Mouse (Mus musculus) embryonic facial prominence, embryonic 14.5 days (tissue): ENCODE results near the gene Akt1. TPM values are rescaled to one million over a fixed set of nuclear protein-coding genes. Genes with fewer than 3 reads are reported as not detected.

Experiments used
- ATAC-seq: fragments of 200-750 bp; cut with Nextera tagmentation; 2 replicates; pipeline ENCODE4 v1.8.0; 2017; ENCODE audit warnings: low read depth, moderate number of reproducible peaks, moderate TSS enrichment
- DNase-seq: peaks from one replicate; pipeline ENCODE4 v3.0.0-alpha.2; 2015; ENCODE audit warnings: low spot score
- H3K27ac ChIP-seq: fragments of 300-500 bp; sonication (generic); replicated peaks from 2 replicates; pipeline ENCODE4 v1.5.1; 2014; ENCODE audit warnings: low read depth, mild to moderate bottlenecking, low read length, moderate library complexity
- H3K27me3 ChIP-seq: fragments of 300-500 bp; sonication (generic); replicated peaks from 2 replicates; pipeline ENCODE4 v1.6.1; 2014; ENCODE audit warnings: low read length; ENCODE audit not compliant: control insufficient read depth, insufficient read depth
- H3K36me3 ChIP-seq: fragments of 300-500 bp; sonication (generic); 2 replicates; pipeline ENCODE4 v1.6.1; 2014; ENCODE audit warnings: low read length, mixed read lengths; ENCODE audit not compliant: control insufficient read depth, insufficient read depth
- H3K4me1 ChIP-seq: fragments of 300-500 bp; sonication (generic); 2 replicates; pipeline ENCODE4 v1.6.1; 2014; ENCODE audit warnings: antibody characterized with exemption, low read length; ENCODE audit not compliant: control insufficient read depth, insufficient read depth
- H3K4me2 ChIP-seq: fragments of 300-500 bp; sonication (generic); 2 replicates; pipeline ENCODE4 v1.6.1; 2014; ENCODE audit warnings: low read depth, mild to moderate bottlenecking, low read length, moderate library complexity, mixed read lengths
- H3K4me3 ChIP-seq: fragments of 300-500 bp; sonication (generic); 2 replicates; pipeline ENCODE4 v1.5.1; 2014; ENCODE audit warnings: low read depth, mild to moderate bottlenecking, low read length
- H3K9ac ChIP-seq: fragments of 300-500 bp; sonication (generic); 2 replicates; pipeline ENCODE4 v1.6.1; 2014; ENCODE audit warnings: low read depth, mild to moderate bottlenecking, low read length, moderate library complexity, mixed read lengths
- H3K9me3 ChIP-seq: fragments of 300-500 bp; sonication (generic); 2 replicates; pipeline ENCODE4 v1.6.1; 2016; ENCODE audit warnings: low read length; ENCODE audit not compliant: control insufficient read depth
- WGBS: fragments of 180-500 bp; shearing (Covaris S2); extraction: QIAGEN DNeasy Blood & Tissue Kit; methylation state at CpG from one replicate; pipeline ENCODE4 v1.1.7; 2014; 5-methylcytosine and 5-hydroxymethylcytosine counted together
- polyA plus RNA-seq: library from polyadenylated mRNA; unstranded; fragments of >200 nt; fragmentation: Nextera tagmentation; extraction: Ambion mirVana; gene quantifications from 2 replicates; pipeline ENCODE4 v1.2.1, GENCODE M21; 2014

Gene Akt1
- polyA plus RNA-seq, 1 experiment from 2014 or later, result 84.0 TPM

- no peak overlapping the region for H3K9ac ChIP-seq
- 79% methylated on average over 5 of the region's 5 CpGs for WGBS
- no peak overlapping the region for H3K4me2 ChIP-seq
- ATAC-seq (no peak), DNase-seq (no peak)
- H3K4me1 ChIP-seq, result peaks cover 7% of the 10 kb centered on the region; the same call in 1 of the 2 replicates
- H3K27ac ChIP-seq, result no peak overlapping the region
- H3K4me3 ChIP-seq, result no peak overlapping the region
- no peaks in the 10 kb centered on the region for H3K9me3 ChIP-seq
- H3K36me3 ChIP-seq, result no peaks in the 10 kb centered on the region
- no peaks in the 10 kb centered on the region for H3K27me3 ChIP-seq
These were observed 43.9 kb downstream of the Akt1 start for GRCm38 (mm10) chr12:112630796-112631195.

- no peak overlapping the region for H3K4me3 ChIP-seq
- no peak for DNase-seq
- 88% methylated on average over 12 of the region's 12 CpGs for WGBS
- H3K9me3 ChIP-seq, result no peaks in the 10 kb centered on the region
- H3K36me3 ChIP-seq, result no peaks in the 10 kb centered on the region
- ATAC-seq, result no peak
- no peaks in the 10 kb centered on the region for H3K27me3 ChIP-seq
- no peak overlapping the region for H3K9ac ChIP-seq
- H3K4me1 ChIP-seq, result peaks cover 7% of the 10 kb centered on the region; the same call in 1 of the 2 replicates
- H3K27ac ChIP-seq, result no peak overlapping the region
- H3K4me2 ChIP-seq, result no peak overlapping the region
These were observed 44.7 kb downstream of the Akt1 start for GRCm38 (mm10) chr12:112630029-112630428.

GRCm38 (mm10) chr12:112628928-112629721 lies 45.6 kb downstream of the Akt1 start:
- peak; percentile 76 for DNase-seq
- H3K27me3 ChIP-seq, result no peaks in the 10 kb centered on the region
- ATAC-seq, result peak; percentile 81
- 34% methylated on average over 18 of the region's 19 CpGs for whole genome bisulfite sequencing
- no peaks in the 10 kb centered on the region for H3K36me3 ChIP-seq
- H3K4me3 ChIP-seq, result peak overlapping the region; percentile 21
- H3K4me2 ChIP-seq, result peak overlapping the region; percentile 56
- peak overlapping the region; percentile 51 for H3K9ac ChIP-seq
- H3K27ac ChIP-seq, result no peak overlapping the region
- peaks cover 7% of the 10 kb centered on the region; the same call in 1 of the 2 replicates for H3K4me1 ChIP-seq
- no peaks in the 10 kb centered on the region for H3K9me3 ChIP-seq

GRCm38 (mm10) chr12:112628197-112628596 lies 46.5 kb downstream of the Akt1 start:
- no peaks in the 10 kb centered on the region for H3K36me3 ChIP-seq
- H3K4me3 ChIP-seq, result no peak overlapping the region
- H3K4me2 ChIP-seq, result no peak overlapping the region
- peaks cover 7% of the 10 kb centered on the region; the same call in 1 of the 2 replicates for H3K4me1 ChIP-seq
- 89% methylated on average over 6 of the region's 6 CpGs for WGBS
- ATAC-seq (no peak), DNase-seq (no peak)
- H3K27me3 ChIP-seq, result no peaks in the 10 kb centered on the region
- H3K27ac ChIP-seq, result no peak overlapping the region
- no peak overlapping the region for H3K9ac ChIP-seq
- no peaks in the 10 kb centered on the region for H3K9me3 ChIP-seq

GRCm38 (mm10) chr12:112627097-112627881 lies 47.4 kb downstream of the Akt1 start:
- Histone ChIP-seq H3K4me1 (peaks cover 7% of the 10 kb centered on the region; the same call in 1 of the 2 replicates), H3K9ac (no peak overlapping the region), H3K4me3 (no peak overlapping the region), H3K27ac (no peak overlapping the region), H3K36me3 (no peaks in the 10 kb centered on the region), H3K4me2 (no peak overlapping the region), H3K9me3 (no peaks in the 10 kb centered on the region), H3K27me3 (no peaks in the 10 kb centered on the region)
- WGBS, result 60% methylated on average over 7 of the region's 7 CpGs
- ATAC-seq (no peak), DNase-seq (no peak)

GRCm38 (mm10) chr12:112626455-112626854 lies 48.2 kb downstream of the Akt1 start:
- no peak overlapping the region for H3K4me2 ChIP-seq
- H3K27me3 ChIP-seq, result peaks cover 6% of the 10 kb centered on the region; the same call in 1 of the 2 replicates
- WGBS, result 75% methylated on average over 6 of the region's 6 CpGs
- peaks cover 7% of the 10 kb centered on the region; the same call in 1 of the 2 replicates for H3K4me1 ChIP-seq
- H3K9ac ChIP-seq, result no peak overlapping the region
- ATAC-seq, result no peak
- no peaks in the 10 kb centered on the region for H3K9me3 ChIP-seq
- no peak overlapping the region for H3K27ac ChIP-seq
- no peak overlapping the region for H3K4me3 ChIP-seq
- H3K36me3 ChIP-seq, result no peaks in the 10 kb centered on the region
- no peak for DNase-seq

GRCm38 (mm10) chr12:112625700-112626099 lies 49.0 kb downstream of the Akt1 start:
- H3K4me1 ChIP-seq, result peaks cover 7% of the 10 kb centered on the region; the same call in 1 of the 2 replicates
- no peak for ATAC-seq
- WGBS, result 79% methylated on average over 4 of the region's 4 CpGs

GRCm38 (mm10) chr12:112623742-112624141 lies 50.9 kb downstream of the Akt1 start:
- no peaks in the 10 kb centered on the region for H3K36me3 ChIP-seq
- no peak overlapping the region for H3K27ac ChIP-seq
- 28% methylated on average over 2 of the region's 2 CpGs for WGBS
- ATAC-seq, result no peak
- no peak for DNase-seq
- peaks cover 26% of the 10 kb centered on the region for H3K27me3 ChIP-seq
- no peaks in the 10 kb centered on the region for H3K9me3 ChIP-seq
- no peak overlapping the region for H3K9ac ChIP-seq
- peaks cover 7% of the 10 kb centered on the region for H3K4me1 ChIP-seq
- no peak overlapping the region for H3K4me3 ChIP-seq
- H3K4me2 ChIP-seq, result no peak overlapping the region

More at GRCm38 (mm10) chr12:112625700-112626099, 49.0 kb downstream of the Akt1 start:
- Histone ChIP-seq H3K36me3 (no peaks in the 10 kb centered on the region), H3K27me3 (peaks cover 14% of the 10 kb centered on the region), H3K4me2 (no peak overlapping the region), H3K9ac (no peak overlapping the region), H3K4me3 (no peak overlapping the region), H3K27ac (no peak overlapping the region), H3K9me3 (no peaks in the 10 kb centered on the region)
- DNase-seq, result no peak
